Mouse (Mus musculus): ENCODE measurements around the gene Ptgfrn. TPM values are rescaled to one million over a fixed set of nuclear protein-coding genes. Genes with fewer than 3 reads are reported as not detected.

Ptgfrn gene
- polyA plus RNA-seq, 1 experiment from 2014 or later: 1.9 TPM

- Histone ChIP-seq H3K27me3 (ENCODE audit: low read depth, poor library complexity, severe bottlenecking) (peaks cover 16% of the 10 kb centered on the region; the same call in 1 of the 2 replicates), H3K9me3 (replicated peaks) (no peaks in the 10 kb centered on the region), H3K4me1 (peaks cover 18% of the 10 kb centered on the region), H3K36me3 (no peaks in the 10 kb centered on the region), H3K27ac (replicated peaks) (no peak overlapping the region), H3K4me3 (no peak overlapping the region)
- no peak for DNase-seq (ENCODE audit: low spot score)
- WGBS: 95% methylated on average over 6 of the region's 6 CpGs
Measured at GRCm38 (mm10) chr3:101132981-101133380, 22.9 kb upstream of the Ptgfrn start.

GRCm38 (mm10) chr3:101131772-101132171 is 21.7 kb upstream of the Ptgfrn start:
- no peak overlapping the region for H3K4me3 ChIP-seq
- H3K27ac ChIP-seq (replicated peaks): no peak overlapping the region
- peaks cover 16% of the 10 kb centered on the region for H3K4me1 ChIP-seq
- 92% methylated on average over 5 of the region's 5 CpGs for WGBS
- no peak for DNase-seq (ENCODE audit: low spot score)
- H3K9me3 ChIP-seq (replicated peaks): no peaks in the 10 kb centered on the region
- H3K27me3 ChIP-seq (ENCODE audit: low read depth, poor library complexity, severe bottlenecking): peaks cover 16% of the 10 kb centered on the region; the same call in 1 of the 2 replicates
- H3K36me3 ChIP-seq: no peaks in the 10 kb centered on the region

- DNase-seq (ENCODE audit: low spot score): peak; percentile 57
- WGBS: 4% methylated on average over 11 of the region's 11 CpGs
- Histone ChIP-seq H3K9me3 (replicated peaks) (no peaks in the 10 kb centered on the region), H3K27ac (replicated peaks) (peak overlapping the region; percentile 59), H3K4me1 (peaks cover 8% of the 10 kb centered on the region), H3K36me3 (no peaks in the 10 kb centered on the region), H3K27me3 (ENCODE audit: low read depth, poor library complexity, severe bottlenecking) (peaks cover 16% of the 10 kb centered on the region; the same call in 1 of the 2 replicates), H3K4me3 (peak overlapping the region; percentile 35)
Measured at GRCm38 (mm10) chr3:101130526-101130925, 20.4 kb upstream of the Ptgfrn start.

- H3K27ac ChIP-seq (replicated peaks): no peak overlapping the region
- H3K9me3 ChIP-seq (replicated peaks): no peaks in the 10 kb centered on the region
- H3K4me3 ChIP-seq: no peak overlapping the region
- H3K27me3 ChIP-seq (ENCODE audit: low read depth, poor library complexity, severe bottlenecking): peaks cover 16% of the 10 kb centered on the region; the same call in 1 of the 2 replicates
- DNase-seq (ENCODE audit: low spot score): no peak
- peaks cover 8% of the 10 kb centered on the region for H3K4me1 ChIP-seq
- H3K36me3 ChIP-seq: no peaks in the 10 kb centered on the region
- WGBS: 79% methylated on average over 3 of the region's 3 CpGs
Measured at GRCm38 (mm10) chr3:101129620-101130019, 19.5 kb upstream of the Ptgfrn start.

- peaks cover 8% of the 10 kb centered on the region for H3K4me1 ChIP-seq
- no peak overlapping the region for H3K27ac ChIP-seq (replicated peaks)
- H3K4me3 ChIP-seq: no peak overlapping the region
- H3K9me3 ChIP-seq (replicated peaks): no peaks in the 10 kb centered on the region
- H3K36me3 ChIP-seq: no peaks in the 10 kb centered on the region
- H3K27me3 ChIP-seq (ENCODE audit: low read depth, poor library complexity, severe bottlenecking): peaks cover 16% of the 10 kb centered on the region; the same call in 1 of the 2 replicates
- DNase-seq (ENCODE audit: low spot score): no peak
Measured at GRCm38 (mm10) chr3:101129090-101129489, 19.0 kb upstream of the Ptgfrn start.

- H3K27me3 ChIP-seq (ENCODE audit: low read depth, poor library complexity, severe bottlenecking): peaks cover 16% of the 10 kb centered on the region; the same call in 1 of the 2 replicates
- no peak overlapping the region for H3K27ac ChIP-seq (replicated peaks)
- DNase-seq (ENCODE audit: low spot score): no peak
- H3K4me3 ChIP-seq: no peak overlapping the region
- WGBS: 86% methylated on average over 2 of the region's 2 CpGs
- no peaks in the 10 kb centered on the region for H3K9me3 ChIP-seq (replicated peaks)
- H3K4me1 ChIP-seq: peaks cover 8% of the 10 kb centered on the region
- H3K36me3 ChIP-seq: no peaks in the 10 kb centered on the region
Measured at GRCm38 (mm10) chr3:101127766-101128165, 17.7 kb upstream of the Ptgfrn start.

GRCm38 (mm10) chr3:101124716-101125115 is 14.6 kb upstream of the Ptgfrn start:
- 94% methylated on average over 5 of the region's 5 CpGs for WGBS
- peaks cover 13% of the 10 kb centered on the region; the same call in 1 of the 2 replicates for H3K27me3 ChIP-seq (ENCODE audit: low read depth, poor library complexity, severe bottlenecking)
- H3K36me3 ChIP-seq: no peaks in the 10 kb centered on the region
- DNase-seq (ENCODE audit: low spot score): no peak
- no peak overlapping the region for H3K27ac ChIP-seq (replicated peaks)
- H3K9me3 ChIP-seq (replicated peaks): no peaks in the 10 kb centered on the region
- no peaks in the 10 kb centered on the region; the same call in 1 of the 2 replicates for H3K4me1 ChIP-seq
- H3K4me3 ChIP-seq: no peak overlapping the region

- Histone ChIP-seq H3K27me3 (ENCODE audit: low read depth, poor library complexity, severe bottlenecking) (no peaks in the 10 kb centered on the region), H3K4me1 (no peaks in the 10 kb centered on the region), H3K27ac (replicated peaks) (no peak overlapping the region), H3K36me3 (no peaks in the 10 kb centered on the region), H3K9me3 (replicated peaks) (peaks cover 4% of the 10 kb centered on the region; the same call in 1 of the 2 replicates), H3K4me3 (no peak overlapping the region)
- 84% methylated on average over 3 of the region's 3 CpGs for WGBS
- no peak for DNase-seq (ENCODE audit: low spot score)
Measured at GRCm38 (mm10) chr3:101122479-101122878, 12.4 kb upstream of the Ptgfrn start.

GRCm38 (mm10) chr3:101117774-101118173 is 7.7 kb upstream of the Ptgfrn start:
- Histone ChIP-seq H3K9me3 (replicated peaks) (peaks cover 4% of the 10 kb centered on the region; the same call in 1 of the 2 replicates), H3K36me3 (no peaks in the 10 kb centered on the region), H3K4me3 (no peak overlapping the region), H3K27me3 (ENCODE audit: low read depth, poor library complexity, severe bottlenecking) (peaks cover 2% of the 10 kb centered on the region; the same call in 1 of the 2 replicates), H3K27ac (replicated peaks) (no peak overlapping the region), H3K4me1 (peaks cover 8% of the 10 kb centered on the region)
- no peak for DNase-seq (ENCODE audit: low spot score)
- WGBS: 95% methylated on average over 11 of the region's 11 CpGs

- H3K9me3 ChIP-seq (replicated peaks): peaks cover 4% of the 10 kb centered on the region; the same call in 1 of the 2 replicates
- peaks cover 6% of the 10 kb centered on the region; the same call in 1 of the 2 replicates for H3K27me3 ChIP-seq (ENCODE audit: low read depth, poor library complexity, severe bottlenecking)
- peaks cover 8% of the 10 kb centered on the region for H3K4me1 ChIP-seq
- DNase-seq (ENCODE audit: low spot score): no peak
- WGBS: 92% methylated on average over 8 of the region's 8 CpGs
- H3K4me3 ChIP-seq: no peak overlapping the region
- no peaks in the 10 kb centered on the region for H3K36me3 ChIP-seq
- H3K27ac ChIP-seq (replicated peaks): peak overlapping the region; percentile 49; the same call in 1 of the 2 replicates
Measured at GRCm38 (mm10) chr3:101117386-101117749, 7.3 kb upstream of the Ptgfrn start.

- peaks cover 4% of the 10 kb centered on the region; the same call in 1 of the 2 replicates for H3K9me3 ChIP-seq (replicated peaks)
- H3K27me3 ChIP-seq (ENCODE audit: low read depth, poor library complexity, severe bottlenecking): peaks cover 13% of the 10 kb centered on the region
- H3K4me3 ChIP-seq: no peak overlapping the region
- WGBS: 64% methylated on average over 25 of the region's 25 CpGs
- peak overlapping the region; percentile 49 for H3K27ac ChIP-seq (replicated peaks)
- no peak for DNase-seq (ENCODE audit: low spot score)
- peaks cover 8% of the 10 kb centered on the region for H3K4me1 ChIP-seq
- no peaks in the 10 kb centered on the region for H3K36me3 ChIP-seq
Measured at GRCm38 (mm10) chr3:101116431-101117385, 6.6 kb upstream of the Ptgfrn start.

GRCm38 (mm10) chr3:101112518-101112894 is 2.4 kb upstream of the Ptgfrn start:
- no peak overlapping the region for H3K27ac ChIP-seq (replicated peaks)
- peaks cover 46% of the 10 kb centered on the region for H3K4me1 ChIP-seq
- no peaks in the 10 kb centered on the region for H3K9me3 ChIP-seq (replicated peaks)
- no peak overlapping the region for H3K4me3 ChIP-seq
- WGBS: 93% methylated on average over 5 of the region's 5 CpGs
- H3K36me3 ChIP-seq: no peaks in the 10 kb centered on the region
- peaks cover 39% of the 10 kb centered on the region for H3K27me3 ChIP-seq (ENCODE audit: low read depth, poor library complexity, severe bottlenecking)
- no peak for DNase-seq (ENCODE audit: low spot score)

Data from midbrain, embryonic 10.5 days (tissue).